ENCODE assay signal across 25 mouse cellular contexts in genomic region chr2:125418546-125418945, GRCm38 (mm10).
DNase-seq lines count a peak whose midpoint lies in the region; ATAC-seq and TF ChIP-seq lines count a peak whose summit lies in the region.
"Had no signal": no experiment of that assay in that cellular context is flagged by ENCODE, and none has a peak within 500 bp of the region (broad histone marks: within the 10 kb centered on the region; RNA-seq: fewer than 3 reads in every experiment).

No protein-coding gene starts in this region.

- no peak for DNase-seq in heart, adult 2 months
- DNase-seq in 3T3-L1 (ENCODE audit: low read depth, low spot score) (peak; percentile 45), NIH3T3 (ENCODE audit: low read depth) (peak; percentile 16)
- DNase-seq in urinary bladder, postnatal 4 days (ENCODE audit: low spot score in 2 of 2): no peak
- DNase-seq: adrenal gland, postnatal 14 days; cerebellum, adult 11-12 months; cerebellum, adult 8-10 months; cerebellum, postnatal 10 days; cerebellum, postnatal 36 days; gastrocnemius, adult 2 months; gastrocnemius, postnatal 14 days; heart, postnatal 14 days; heart, postnatal 4 days had no signal

- no peak for TF ChIP-seq POLR2A in heart, adult 2 months (IDR thresholded peaks at IDR 0.05; ENCODE audit: insufficient read depth, low read depth, low read length)

- H3K4me1 ChIP-seq in heart, adult 2 months (ENCODE audit: control insufficient read depth, insufficient read depth, low read length): peaks cover 5% of the 10 kb centered on the region
- 0 out of 2 replicates have a peak, but pooled peaks cover 3% of the 10 kb centered on the region for H3K4me1 ChIP-seq in heart, embryonic 11.5 days (ENCODE audit: control insufficient read depth, insufficient read depth, low read length)
- H3K4me1 ChIP-seq: forebrain, embryonic 10.5 days; forebrain, embryonic 13.5 days; hindbrain, embryonic 12.5 days; hindbrain, embryonic 15.5 days had no signal

- no peaks in the 10 kb centered on the region for H3K9me3 ChIP-seq in heart, embryonic 11.5 days (replicated peaks; ENCODE audit: control insufficient read depth, low read length)
- H3K9me3 ChIP-seq: forebrain, embryonic 10.5 days; forebrain, embryonic 13.5 days; heart, embryonic 12.5 days; heart, embryonic 15.5 days; hindbrain, embryonic 12.5 days; hindbrain, embryonic 15.5 days had no signal

- no peak for TF ChIP-seq CTCF in heart, adult 2 months (IDR thresholded peaks at IDR 0.05)

- H3K4me3 ChIP-seq in heart, adult 2 months: no peak overlapping the region
- H3K4me3 ChIP-seq in heart, embryonic 11.5 days (ENCODE audit: low read depth, low read length): no peak overlapping the region
- H3K4me3 ChIP-seq: forebrain, embryonic 10.5 days; forebrain, embryonic 13.5 days; gastrocnemius, adult 2 months; heart, embryonic 12.5 days; heart, embryonic 15.5 days; hindbrain, embryonic 12.5 days; hindbrain, embryonic 15.5 days had no signal

- no peak for TF ChIP-seq EP300 in heart, adult 2 months (IDR thresholded peaks at IDR 0.05; ENCODE audit: insufficient read depth, low read depth, low read length)

- WGBS in heart, adult 2 months: 60% methylated on average over 4 of the region's 4 CpGs
- 69% methylated on average over 4 of the region's 4 CpGs for WGBS in heart, embryonic 11.5 days (ENCODE audit: insufficient replicate concordance)

- H3K9ac ChIP-seq in heart, adult 2 months (ENCODE audit: low read depth, low read length): no peak overlapping the region
- no peak overlapping the region for H3K9ac ChIP-seq in heart, embryonic 11.5 days (ENCODE audit: low read depth, low read length)
- H3K9ac ChIP-seq: forebrain, embryonic 13.5 days; heart, embryonic 12.5 days; heart, embryonic 15.5 days; hindbrain, embryonic 12.5 days; hindbrain, embryonic 15.5 days had no signal

- intact Hi-C loops in heart, adult 2 months (cut with DNase I): no loop called here

- H3K79me2 ChIP-seq in heart, adult 2 months (replicated peaks; ENCODE audit: control insufficient read depth, insufficient read depth, low read length): no peaks in the 10 kb centered on the region

- H3K4me2 ChIP-seq in heart, embryonic 11.5 days: no peak overlapping the region
- H3K4me2 ChIP-seq: forebrain, embryonic 13.5 days; heart, embryonic 12.5 days; heart, embryonic 15.5 days; hindbrain, embryonic 12.5 days; hindbrain, embryonic 15.5 days had no signal

- ATAC-seq in heart, embryonic 11.5 days (replicated peaks; ENCODE audit: insufficient number of reproducible peaks, low FRiP score, low TSS enrichment): no peak
- peak; percentile 80 for ATAC-seq in megakaryocyte progenitor cell, adult 5-6 weeks (replicated peaks; ENCODE audit: poor library complexity)
- no peak for ATAC-seq in cerebellum, adult (ENCODE audit: insufficient number of reproducible peaks, low FRiP score, low TSS enrichment)
- ATAC-seq: forebrain, embryonic 13.5 days; forebrain, embryonic 16.5 days; intestine, postnatal 0 days; Patski had no signal

- H3K36me3 ChIP-seq in heart, adult 2 months (ENCODE audit: control insufficient read depth, insufficient read depth, low read length): no peaks in the 10 kb centered on the region
- H3K36me3 ChIP-seq in heart, embryonic 11.5 days (ENCODE audit: control insufficient read depth, insufficient read depth, low read length): no peaks in the 10 kb centered on the region
- H3K36me3 ChIP-seq: forebrain, embryonic 10.5 days; heart, embryonic 15.5 days; hindbrain, embryonic 12.5 days; hindbrain, embryonic 15.5 days had no signal

- no peaks in the 10 kb centered on the region for H3K27me3 ChIP-seq in heart, adult 2 months (ENCODE audit: control insufficient read depth, insufficient read depth, low read length)
- H3K27me3 ChIP-seq in heart, embryonic 11.5 days (ENCODE audit: control insufficient read depth, insufficient read depth, low read length): no peaks in the 10 kb centered on the region
- H3K27me3 ChIP-seq: forebrain, embryonic 13.5 days; heart, embryonic 12.5 days; heart, embryonic 15.5 days; hindbrain, embryonic 12.5 days; hindbrain, embryonic 15.5 days; Patski had no signal

- H3K27ac ChIP-seq in heart, adult 2 months: peak overlapping the region; percentile 20; the same call in 1 of the 2 replicates
- H3K27ac ChIP-seq in heart, embryonic 11.5 days (ENCODE audit: low read depth, low read length): no peak overlapping the region
- H3K27ac ChIP-seq: forebrain, embryonic 10.5 days; forebrain, embryonic 13.5 days; gastrocnemius, adult 2 months; heart, embryonic 15.5 days; hindbrain, embryonic 12.5 days; hindbrain, embryonic 15.5 days had no signal

Comparison
In these comparisons a context has a peak if more than half of its experiments do, and no peak if none do; other contexts are left out.
1. DNase-seq: peak in 3T3-L1 (single experiment) and NIH3T3 (single experiment); none in heart, adult 2 months (0 of 2) and urinary bladder, postnatal 4 days (0 of 2).